Mouse (Mus musculus) stomach, postnatal 0 days (tissue): ENCODE data around the gene Serping1.

Experiments
- CTCF ChIP-seq: IDR thresholded peaks from 2 replicates; pipeline ENCODE4 v1.5.1; 2016; ENCODE audit warnings: antibody characterized with exemption, low read depth, mild to moderate bottlenecking, moderate library complexity
- EP300 ChIP-seq: optimal IDR thresholded peaks from 2 replicates; pipeline ENCODE3; 2016; ENCODE audit warnings: antibody characterized with exemption

DNA sequence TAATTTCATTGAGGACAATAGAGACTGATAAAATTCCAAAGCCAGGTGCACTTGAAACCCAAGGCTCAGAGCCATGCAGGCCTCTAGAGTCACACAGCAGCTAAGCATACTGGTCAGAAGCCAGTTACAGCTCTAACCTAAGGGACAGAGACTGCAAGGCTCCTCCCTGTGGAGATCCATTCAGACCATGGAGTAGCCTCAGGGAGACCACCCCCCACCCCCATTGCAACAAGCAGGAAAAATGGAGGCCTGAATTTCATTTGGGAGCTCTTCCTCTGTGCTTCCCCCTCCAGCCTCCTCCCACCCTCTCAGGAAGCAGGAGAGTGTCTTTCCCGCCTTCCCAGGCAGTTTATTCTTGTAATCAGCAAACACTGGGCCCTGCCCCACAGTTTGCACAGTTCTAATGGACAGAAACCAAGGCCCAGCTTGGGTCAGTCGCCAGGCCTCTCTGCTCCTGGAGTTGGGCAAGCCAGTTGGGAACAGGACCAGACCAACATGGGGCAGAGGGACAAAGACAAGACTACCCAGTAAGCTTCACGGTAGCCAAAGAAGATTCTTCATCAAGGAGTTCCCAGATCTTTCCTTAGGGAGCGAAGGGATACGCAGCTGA is 33.3 kb downstream of the Serping1 start:
- no peak for TF ChIP-seq CTCF
- no peak for TF ChIP-seq EP300
